Mouse (Mus musculus) heart, embryonic 14.5 days (tissue): ENCODE data around the gene Chst14. TPM values are rescaled to one million over a fixed set of nuclear protein-coding genes. Genes with fewer than 3 reads are reported as not detected.
A peak's percentile ranks its signal among the peaks of the same experiment; 100 is the strongest.

Experiments used
- ATAC-seq: fragments of 200-750 bp; cut with Nextera tagmentation; 2 replicates; pipeline ENCODE4 v1.8.0; 2017; ENCODE audit warnings: low read depth, moderate TSS enrichment; ENCODE audit not compliant: insufficient number of reproducible peaks, insufficient read depth, low FRiP score
- H3K27ac ChIP-seq, 2 experiments: fragments of 200-500 bp in 1 of 2; fragments of 300-500 bp in 1 of 2; sonication (generic) in 1 of 2; replicated peaks in 1 of 2; 2 replicates each; pipeline ENCODE4 v1.5.1; 2012 to 2014; ENCODE audit warnings: low read depth in 2 of 2, low read length in 2 of 2, control low read depth in 1 of 2, mild to moderate bottlenecking in 1 of 2, mixed read lengths in 1 of 2; ENCODE audit not compliant: control insufficient read depth in 1 of 2, insufficient read depth in 1 of 2
- H3K27me3 ChIP-seq: fragments of 300-500 bp; sonication (generic); 2 replicates; pipeline ENCODE4 v1.6.1; 2014; ENCODE audit warnings: mild to moderate bottlenecking, low read length, control low read depth; ENCODE audit not compliant: control insufficient read depth, insufficient read depth
- H3K36me3 ChIP-seq: fragments of 300-500 bp; sonication (generic); 2 replicates; pipeline ENCODE4 v1.6.1; 2014; ENCODE audit warnings: mild to moderate bottlenecking, control low read depth, low read length, mixed read lengths; ENCODE audit not compliant: control insufficient read depth, insufficient read depth
- H3K4me1 ChIP-seq, 2 experiments: fragments of 200-500 bp in 1 of 2; fragments of 300-500 bp in 1 of 2; sonication (generic) in 1 of 2; 2 replicates each; pipeline ENCODE4 v1.6.1; 2012 to 2014; ENCODE audit warnings: low read length in 2 of 2, control low read depth in 1 of 2, mixed read lengths in 1 of 2; ENCODE audit not compliant: control insufficient read depth in 2 of 2, insufficient read depth in 2 of 2
- H3K4me2 ChIP-seq: fragments of 300-500 bp; sonication (generic); 2 replicates; pipeline ENCODE4 v1.6.1; 2014; ENCODE audit warnings: mild to moderate bottlenecking, low read length
- H3K4me3 ChIP-seq, 2 experiments: fragments of 200-500 bp in 1 of 2; fragments of 300-500 bp in 1 of 2; sonication (generic) in 1 of 2; 2 replicates each; pipeline ENCODE4 v1.5.1; 2012 to 2014; ENCODE audit warnings: low read length in 2 of 2, mild to moderate bottlenecking in 2 of 2, control low read depth in 1 of 2, low read depth in 1 of 2, moderate library complexity in 1 of 2; ENCODE audit not compliant: control insufficient read depth in 1 of 2, insufficient read depth in 1 of 2
- H3K9ac ChIP-seq: fragments of 300-500 bp; sonication (generic); 2 replicates; pipeline ENCODE4 v1.6.1; 2014; ENCODE audit warnings: mild to moderate bottlenecking, low read length
- H3K9me3 ChIP-seq: fragments of 300-500 bp; sonication (generic); 2 replicates; pipeline ENCODE4 v1.6.1; 2016; ENCODE audit warnings: low read length, control low read depth; ENCODE audit not compliant: control insufficient read depth
- WGBS: fragments of 180-500 bp; shearing (Covaris S2); extraction: QIAGEN DNeasy Blood & Tissue Kit; methylation state at CpG from one replicate; pipeline ENCODE4 v1.1.7; 2014; 5-methylcytosine and 5-hydroxymethylcytosine counted together
- polyA plus RNA-seq: library from polyadenylated mRNA; unstranded; fragments of >200 nt; fragmentation: Nextera tagmentation; extraction: Ambion mirVana; gene quantifications from 2 replicates; pipeline ENCODE4 v1.2.1, GENCODE M21; 2014

Chst14 gene
- polyA plus RNA-seq, 1 experiment from 2014 or later, result 25.7 TPM

GRCm38 (mm10) chr2:118895990-118896913 is 30.0 kb upstream of the Chst14 start:
- peak overlapping the region; percentile 93 for H3K4me2 ChIP-seq
- H3K27me3 ChIP-seq, result peaks cover 86% of the 10 kb centered on the region
- ATAC-seq, result no peak
- peak overlapping the region; percentile 33 to 56 for H3K4me3 ChIP-seq
- H3K36me3 ChIP-seq, result no peaks in the 10 kb centered on the region
- peak overlapping the region; percentile 63 for H3K9ac ChIP-seq
- no peaks in the 10 kb centered on the region for H3K9me3 ChIP-seq
- peaks cover 15 to 28% of the 10 kb centered on the region in 2 experiments for H3K4me1 ChIP-seq
- no peak overlapping the region for H3K27ac ChIP-seq
- 2% methylated on average over 38 of the region's 38 CpGs for WGBS

GRCm38 (mm10) chr2:118896914-118897291 is 29.4 kb upstream of the Chst14 start:
- H3K36me3 ChIP-seq, result no peaks in the 10 kb centered on the region
- H3K4me2 ChIP-seq, result peak overlapping the region; percentile 93
- peak overlapping the region; percentile 33 to 56 for H3K4me3 ChIP-seq
- peaks cover 83% of the 10 kb centered on the region for H3K27me3 ChIP-seq
- no peak overlapping the region for H3K27ac ChIP-seq
- H3K9me3 ChIP-seq, result no peaks in the 10 kb centered on the region
- no peak for ATAC-seq
- peaks cover 15 to 28% of the 10 kb centered on the region in 2 experiments for H3K4me1 ChIP-seq
- peak overlapping the region; percentile 63 for H3K9ac ChIP-seq
- under 1% methylated on average over 13 of the region's 13 CpGs for WGBS

GRCm38 (mm10) chr2:118897392-118897791 is 28.9 kb upstream of the Chst14 start:
- H3K4me2 ChIP-seq, result peak overlapping the region; percentile 93
- no peak overlapping the region for H3K27ac ChIP-seq
- 6% methylated on average over 7 of the region's 7 CpGs for WGBS
- peaks cover 79% of the 10 kb centered on the region for H3K27me3 ChIP-seq
- peak overlapping the region; percentile 33 to 56; a peak in 2 of 4 replicates for H3K4me3 ChIP-seq
- H3K36me3 ChIP-seq, result no peaks in the 10 kb centered on the region
- no peaks in the 10 kb centered on the region for H3K9me3 ChIP-seq
- ATAC-seq, result no peak
- H3K9ac ChIP-seq, result peak overlapping the region; percentile 63; the same call in 1 of the 2 replicates
- H3K4me1 ChIP-seq, result peaks cover 15 to 28% of the 10 kb centered on the region in 2 experiments

- Histone ChIP-seq H3K4me1 (peaks cover 15 to 28% of the 10 kb centered on the region in 2 experiments), H3K27me3 (peaks cover 74% of the 10 kb centered on the region), H3K9me3 (no peaks in the 10 kb centered on the region), H3K4me3 (no peak overlapping the region; a peak in 1 of 4 replicates), H3K27ac (no peak overlapping the region), H3K9ac (no peak overlapping the region), H3K36me3 (no peaks in the 10 kb centered on the region), H3K4me2 (peak overlapping the region; percentile 93; the same call in 1 of the 2 replicates)
- no peak for ATAC-seq
- WGBS, result 2% methylated on average over 11 of the region's 11 CpGs
Observed at GRCm38 (mm10) chr2:118897808-118898207, 28.5 kb upstream of the Chst14 start.

GRCm38 (mm10) chr2:118898771-118899170 is 27.5 kb upstream of the Chst14 start:
- H3K9me3 ChIP-seq, result no peaks in the 10 kb centered on the region
- H3K4me3 ChIP-seq, result no peak overlapping the region
- 17% methylated on average over 4 of the region's 4 CpGs for WGBS
- no peak for ATAC-seq
- H3K27me3 ChIP-seq, result peaks cover 70% of the 10 kb centered on the region
- no peaks in the 10 kb centered on the region for H3K36me3 ChIP-seq
- H3K27ac ChIP-seq, result no peak overlapping the region
- no peak overlapping the region for H3K4me2 ChIP-seq
- peaks cover 21 to 38% of the 10 kb centered on the region in 2 experiments for H3K4me1 ChIP-seq
- H3K9ac ChIP-seq, result no peak overlapping the region

GRCm38 (mm10) chr2:118899306-118899705 is 27.0 kb upstream of the Chst14 start:
- Histone ChIP-seq H3K4me2 (no peak overlapping the region), H3K9me3 (no peaks in the 10 kb centered on the region), H3K27me3 (peaks cover 64% of the 10 kb centered on the region), H3K4me3 (no peak overlapping the region), H3K27ac (no peak overlapping the region), H3K4me1 (peaks cover 22 to 41% of the 10 kb centered on the region in 2 experiments), H3K9ac (no peak overlapping the region), H3K36me3 (no peaks in the 10 kb centered on the region)
- ATAC-seq, result no peak
- WGBS, result 12% methylated on average over 7 of the region's 7 CpGs

- 1% methylated on average over 32 of the region's 32 CpGs for WGBS
- Histone ChIP-seq H3K9ac (peak within 1 kb of the TSS; percentile 87), H3K4me2 (peak within 1 kb of the TSS; percentile 99), H3K9me3 (no peaks in the 10 kb centered on the region), H3K27ac (no peak within 1 kb of the TSS), H3K27me3 (peaks cover 55% of the 10 kb centered on the region), H3K4me1 (peaks cover 22 to 41% of the 10 kb centered on the region in 2 experiments), H3K4me3 (peak within 1 kb of the TSS; percentile 93), H3K36me3 (no peaks in the 10 kb centered on the region)
- ATAC-seq, result no peak
Observed at GRCm38 (mm10) chr2:118899981-118900825, 26.1 kb upstream of the Chst14 start, which contains the start of gene Bahd1. Gene Bahd1 (plus strand): TSS chr2:118900377.
